Mouse (Mus musculus) regulatory T cell (primary cell): ENCODE data around the gene D1Pas1.

Experiments used
- in situ Hi-C: fragments of 300-600 bp; cut with MboI, MseI; formaldehyde crosslinking; loops from one replicate; pipeline ENCODE4 v1.15.1; 2025; ENCODE audit warnings: high pct_unique_total_duplicates

The D1Pas1 gene

DNA sequence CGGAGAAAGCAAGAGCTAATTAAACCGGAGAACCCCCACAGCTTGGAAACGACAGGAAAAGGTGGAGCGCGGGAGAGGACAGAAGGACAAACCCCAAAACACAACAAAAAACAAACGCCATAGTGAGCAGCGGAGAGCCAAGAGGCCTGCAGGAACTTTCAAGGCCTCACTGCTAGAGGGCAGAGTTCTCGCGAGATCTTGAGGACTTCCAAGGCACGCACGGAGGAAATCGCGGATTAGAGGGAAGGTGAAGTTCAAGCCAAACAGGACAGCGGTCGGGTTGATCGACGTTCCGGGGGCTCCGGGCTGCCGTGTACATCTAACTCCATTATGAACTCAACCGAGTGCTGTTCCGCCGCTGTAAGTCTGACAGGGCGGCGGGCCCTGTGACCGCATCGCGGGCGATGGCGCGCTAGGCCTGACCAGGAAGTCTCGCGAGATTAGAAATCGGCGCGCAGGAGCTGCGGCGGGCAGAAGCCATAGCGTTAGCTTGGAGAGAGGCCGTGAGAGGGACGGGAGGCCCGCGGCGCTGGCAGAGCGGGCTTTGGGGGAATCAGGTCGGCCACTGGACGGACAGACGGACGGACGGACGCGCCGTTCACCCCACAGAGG, at the start of gene D1Pas1:
TSS of gene D1Pas1 (plus strand) at position 216 of the 612 bp plus-strand sequence.
- in situ Hi-C loops, result no loop called here

DNA sequence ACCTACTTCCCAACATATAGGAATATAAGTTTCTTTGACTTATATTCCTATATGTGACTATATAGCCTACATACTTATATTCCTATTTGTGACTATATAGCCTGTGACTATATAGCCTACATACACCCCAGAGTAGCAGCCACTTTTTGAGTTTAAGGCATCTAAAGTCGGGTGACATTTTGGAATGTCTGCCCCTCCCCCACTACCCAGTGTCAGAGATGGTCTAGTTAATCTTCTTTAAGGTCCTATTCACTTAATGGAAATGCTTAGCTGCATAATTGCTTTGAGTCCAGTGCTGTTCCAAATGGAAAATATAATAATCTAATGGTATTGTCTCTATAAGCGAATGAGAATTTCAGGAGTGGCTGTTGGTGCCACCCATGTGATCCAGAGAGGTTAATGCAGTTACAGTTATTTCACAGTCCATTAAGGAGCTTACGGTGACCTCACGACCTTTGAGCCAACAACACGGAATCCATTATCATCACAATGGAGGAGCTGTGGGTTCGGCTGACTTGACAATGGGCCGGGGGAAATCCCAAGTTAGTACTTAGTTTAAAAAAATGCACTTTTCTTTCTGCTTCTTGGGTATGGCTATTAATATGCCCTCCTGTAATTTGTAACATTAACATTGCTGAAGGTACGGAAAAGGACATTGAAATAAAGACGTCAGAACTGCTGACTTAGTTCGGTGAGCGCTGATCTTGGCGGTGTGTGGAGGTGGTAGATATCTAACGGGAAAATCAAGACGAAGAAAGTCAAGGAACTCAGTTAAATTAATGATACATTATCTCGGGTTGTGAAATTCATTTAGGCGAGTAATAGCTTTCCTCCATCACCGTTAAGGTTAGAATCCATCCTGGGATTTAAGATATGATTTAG, 44.5 kb upstream of the D1Pas1 start:
- in situ Hi-C loops, result no loop called here

DNA sequence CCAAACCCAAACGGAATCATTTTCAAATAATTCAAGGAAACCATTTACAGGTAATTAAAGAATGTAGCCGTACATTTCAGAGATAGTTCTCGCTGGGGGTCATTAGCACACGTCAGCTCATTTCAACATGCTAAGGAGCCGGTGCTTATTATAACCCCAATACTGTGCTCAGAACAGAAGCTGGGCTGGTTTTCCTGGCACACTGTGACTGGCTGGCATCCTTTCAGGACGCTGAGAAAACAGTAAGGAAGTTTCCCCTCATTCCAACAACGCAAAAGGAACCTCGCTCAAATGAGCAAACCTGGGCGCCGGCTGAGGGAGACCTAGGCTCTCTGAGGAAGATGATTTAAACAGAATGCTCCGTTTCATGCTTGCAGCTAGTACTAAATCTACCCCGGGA, 43.2 kb upstream of the D1Pas1 start:
- in situ Hi-C loops, result no loop called here

DNA sequence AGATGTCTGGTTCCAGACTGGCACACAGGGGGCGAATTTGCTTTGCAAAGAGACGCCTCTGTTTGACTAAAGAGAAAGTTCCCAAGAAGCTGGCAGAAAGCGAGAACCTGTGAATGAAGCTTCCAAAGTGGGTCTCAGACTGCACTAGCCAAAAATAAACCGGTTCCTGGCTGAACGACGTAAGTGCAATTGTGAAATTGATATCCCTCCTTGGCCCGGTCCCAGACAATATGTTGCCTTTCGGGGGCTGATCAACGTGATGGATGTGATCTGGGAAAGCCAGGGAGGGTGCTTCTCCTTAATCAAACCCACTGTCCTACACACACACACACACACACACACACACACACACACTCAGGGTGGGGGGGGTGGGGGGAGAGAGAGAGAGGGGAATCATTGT, 41.8 kb upstream of the D1Pas1 start:
- in situ Hi-C loops, result no loop called here

DNA sequence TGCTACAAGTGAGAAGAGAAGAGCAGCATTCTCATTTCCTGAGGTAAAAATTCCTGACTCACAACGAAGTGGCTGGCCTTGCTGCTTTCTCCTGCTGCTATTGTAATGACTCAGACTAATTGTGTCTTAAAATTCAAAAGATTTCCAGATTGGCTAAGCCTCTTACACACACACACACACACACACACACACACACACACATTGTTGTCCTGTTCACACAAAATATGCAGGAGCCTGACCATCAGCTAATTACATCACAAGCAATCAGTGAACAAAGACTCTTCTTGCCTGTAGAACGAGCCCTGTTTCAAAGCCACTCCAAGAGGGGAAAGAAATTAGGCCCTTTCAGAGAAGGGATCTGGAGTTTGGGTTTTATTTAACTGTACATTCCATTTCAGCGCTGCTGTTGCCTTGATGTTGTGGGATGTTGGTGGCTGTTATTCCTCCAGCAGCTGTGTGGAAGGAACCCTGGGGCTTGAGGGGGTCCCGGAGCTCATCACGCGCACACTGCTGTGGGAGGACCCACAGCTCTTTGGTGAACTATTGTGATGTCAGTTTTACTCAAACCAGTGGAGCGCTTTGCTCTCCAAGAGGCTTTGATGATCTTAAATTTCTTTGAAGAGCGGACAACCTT, 40.8 kb upstream of the D1Pas1 start:
- in situ Hi-C loops, result no loop called here

DNA sequence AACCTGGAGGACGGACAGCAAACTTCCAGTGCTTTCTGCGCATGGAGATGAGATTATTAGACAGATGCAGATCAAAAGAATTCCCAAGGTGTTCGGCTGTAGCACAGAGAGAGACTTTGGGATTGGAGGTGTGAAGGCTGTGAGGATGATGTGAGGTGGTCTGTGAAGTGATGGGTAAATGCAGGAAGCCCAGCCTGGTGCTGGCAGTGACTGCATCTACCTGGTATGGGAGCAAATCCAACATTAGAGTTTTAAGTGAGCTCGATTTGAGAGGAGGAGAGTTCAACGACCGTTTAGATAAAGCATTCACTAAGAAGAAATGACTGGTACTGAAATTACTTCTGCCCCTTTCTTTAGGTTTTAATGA, 40.3 kb upstream of the D1Pas1 start:
- in situ Hi-C loops, result no loop called here

DNA sequence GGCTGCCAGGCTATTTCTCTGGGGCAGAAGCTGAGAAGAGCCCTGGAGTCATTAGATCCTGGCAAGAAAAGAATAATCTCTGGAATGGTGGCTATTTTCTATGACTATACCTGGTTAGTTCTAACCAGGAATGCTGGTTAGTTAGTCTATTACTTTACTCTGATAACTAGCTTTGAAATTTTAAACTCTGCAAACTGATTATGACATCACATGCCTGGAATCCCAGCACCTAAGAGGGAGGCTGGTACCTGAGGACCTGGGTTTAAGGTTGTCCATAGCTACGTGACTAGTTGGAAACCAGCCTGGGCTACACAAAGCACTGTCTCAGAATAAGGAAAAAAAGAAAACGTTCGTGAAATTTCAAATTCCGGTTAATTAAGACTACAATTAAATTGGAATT, 39.7 kb upstream of the D1Pas1 start:
- in situ Hi-C loops, result no loop called here

DNA sequence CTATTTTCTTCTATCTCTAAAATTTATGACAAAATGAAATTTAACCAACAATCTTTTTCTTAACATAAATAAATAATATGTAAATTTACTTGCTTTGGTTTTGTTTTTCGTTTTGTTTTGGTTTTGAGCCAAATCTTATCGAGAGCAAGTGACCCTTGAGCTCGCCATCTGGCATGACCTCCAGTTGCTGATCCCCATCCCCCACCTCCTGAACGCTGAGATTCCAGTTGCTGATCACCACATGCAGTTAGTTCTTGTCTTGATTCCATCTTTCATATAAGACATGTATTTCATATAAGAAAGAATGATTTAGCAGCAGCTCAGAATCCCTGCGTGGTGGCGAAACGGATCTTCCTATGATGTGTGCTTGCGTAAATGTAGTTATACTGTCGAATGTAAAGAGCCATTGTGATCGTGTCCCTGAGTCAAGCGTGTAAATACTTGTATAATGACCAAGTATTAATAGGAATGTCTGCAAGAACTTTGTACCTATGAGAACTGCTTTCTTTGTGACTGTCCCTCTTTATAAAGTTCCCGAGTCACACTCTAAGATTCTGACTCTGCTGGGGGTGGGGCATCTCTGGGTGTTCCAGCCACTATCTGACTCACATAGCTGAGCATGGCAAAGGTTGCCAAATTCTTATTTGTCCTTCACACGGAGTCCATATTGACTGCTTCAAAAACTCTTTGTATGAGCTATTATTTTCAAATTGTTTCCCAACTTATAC, 36.9 kb upstream of the D1Pas1 start:
- in situ Hi-C loops, result no loop called here

DNA sequence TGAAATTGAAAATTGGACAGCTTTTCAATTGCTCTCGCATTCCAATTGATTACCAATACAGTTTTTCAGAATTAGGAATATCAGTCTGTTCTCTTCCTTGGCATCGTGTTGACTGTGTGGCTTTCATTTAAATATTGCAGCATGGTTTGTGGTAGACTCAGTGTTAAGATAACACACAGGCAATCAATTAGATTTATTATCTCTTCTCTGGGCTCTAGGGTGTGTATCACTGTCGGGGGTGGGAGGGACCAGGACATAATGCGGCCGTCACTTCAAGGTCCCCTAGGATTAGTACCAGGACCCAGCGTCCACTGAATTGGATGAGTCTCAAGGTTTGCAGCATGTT, 36.4 kb upstream of the D1Pas1 start:
- in situ Hi-C loops, result no loop called here

DNA sequence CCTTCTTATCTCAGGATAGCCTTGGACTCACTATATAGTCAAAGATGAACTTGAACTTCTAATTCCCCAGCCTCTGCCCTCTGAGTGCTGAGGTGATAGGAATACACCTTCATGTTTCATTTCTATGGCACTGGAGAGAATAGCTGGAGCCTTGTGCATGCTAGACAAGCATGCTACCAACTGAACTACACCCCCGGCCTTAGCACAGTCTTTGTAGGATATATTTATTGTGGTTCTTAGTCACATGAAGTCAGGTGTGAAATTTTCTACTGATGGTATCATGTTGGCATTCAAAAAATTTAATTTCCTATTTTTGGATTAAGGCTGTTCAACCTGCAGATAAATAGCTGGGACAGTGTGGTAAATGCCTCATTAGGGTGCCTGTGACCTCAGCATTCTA, 33.0 kb upstream of the D1Pas1 start:
- in situ Hi-C loops, result no loop called here

DNA sequence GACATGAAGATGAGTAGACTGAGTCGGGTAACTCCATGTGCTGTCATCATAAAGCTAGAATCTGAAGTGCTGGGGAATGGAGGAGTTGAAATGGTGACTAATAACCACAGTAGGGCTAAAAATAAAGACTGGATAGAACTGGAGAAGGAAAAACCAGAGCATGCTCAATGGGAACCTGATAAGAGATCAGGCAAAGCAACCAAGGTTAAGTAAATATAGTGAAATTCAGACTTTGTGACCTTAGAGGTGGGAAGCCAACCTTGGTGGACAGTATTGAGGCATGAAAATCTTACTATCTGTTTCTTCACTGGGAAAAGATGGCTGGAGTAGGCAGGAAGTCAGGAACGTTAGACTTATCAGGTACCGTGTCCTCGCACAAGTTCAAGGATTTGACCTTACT, 14.8 kb upstream of the D1Pas1 start:
- in situ Hi-C loops, result no loop called here

DNA sequence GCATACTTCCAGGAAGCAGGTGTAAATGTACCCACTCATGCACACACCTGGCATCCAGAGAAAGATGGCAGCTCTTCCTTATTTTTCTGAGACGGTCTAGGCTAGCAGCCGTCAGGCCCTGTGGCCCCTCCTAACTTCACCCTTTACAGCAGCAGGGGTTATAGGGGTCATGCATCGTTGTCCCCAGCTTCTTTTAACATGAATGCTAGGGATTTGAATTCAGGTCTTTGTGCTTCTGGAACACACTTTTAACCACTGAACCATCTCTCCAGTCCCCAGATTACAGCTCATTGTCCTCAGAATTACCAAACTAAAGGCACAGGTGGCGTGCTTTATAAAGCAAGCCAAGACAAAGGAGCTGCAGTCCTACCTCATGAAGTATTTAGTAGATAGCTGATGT, 12.6 kb upstream of the D1Pas1 start:
- in situ Hi-C loops, result no loop called here

DNA sequence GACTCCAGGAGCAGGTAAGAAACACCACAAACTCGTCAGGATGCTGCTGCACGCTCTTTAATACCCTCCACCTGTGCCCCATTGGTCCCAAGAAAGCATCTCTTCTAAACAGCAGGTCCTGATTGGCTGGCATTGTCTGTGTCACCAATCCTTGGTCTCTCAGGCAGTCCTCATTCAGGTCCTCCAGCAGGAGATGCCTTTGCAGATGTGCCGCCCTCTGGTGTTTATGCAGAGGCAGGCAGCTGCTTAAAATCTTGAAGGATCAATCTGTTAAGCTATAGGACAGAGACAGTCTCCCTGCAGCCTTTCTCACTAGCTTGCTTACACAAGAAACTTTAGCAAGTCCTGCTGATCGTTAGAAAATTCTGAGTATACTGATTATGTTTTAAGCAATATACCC, 7.8 kb upstream of the D1Pas1 start:
- in situ Hi-C loops, result no loop called here

DNA sequence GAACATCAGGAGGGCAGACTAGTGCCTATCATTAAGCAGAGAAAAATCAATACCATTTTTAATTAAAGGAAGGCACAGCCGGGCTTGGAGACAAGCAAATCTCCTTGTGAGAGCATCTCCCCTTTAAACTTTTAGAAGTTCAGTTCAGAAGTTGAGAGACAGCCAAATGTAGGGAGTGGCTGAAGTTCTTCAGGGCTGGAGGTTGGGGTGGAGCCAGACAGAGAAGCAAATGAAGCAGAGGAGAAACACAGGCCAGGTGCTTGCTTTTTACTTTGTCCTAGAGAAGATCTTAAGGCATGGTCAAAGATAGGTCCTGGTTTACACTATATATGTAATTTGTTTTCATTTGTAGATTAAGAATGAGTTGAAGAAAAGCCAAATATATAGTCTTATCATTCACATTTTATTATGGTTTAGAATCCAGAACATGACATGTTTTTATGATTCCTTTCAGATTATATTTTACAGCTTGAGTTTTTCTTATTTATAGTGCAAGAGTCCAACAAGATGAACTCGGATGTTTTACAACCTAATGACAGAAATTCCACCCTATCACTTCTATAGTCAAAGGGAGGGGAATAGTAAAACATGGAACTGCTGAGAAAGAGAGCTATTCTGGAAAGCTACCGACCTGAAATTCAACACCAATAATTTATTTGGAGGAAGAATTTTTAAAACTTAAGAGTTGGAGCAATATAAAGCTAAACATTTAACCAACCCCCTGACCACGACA, 2.9 kb upstream of the D1Pas1 start:
- in situ Hi-C loops, result no loop called here

DNA sequence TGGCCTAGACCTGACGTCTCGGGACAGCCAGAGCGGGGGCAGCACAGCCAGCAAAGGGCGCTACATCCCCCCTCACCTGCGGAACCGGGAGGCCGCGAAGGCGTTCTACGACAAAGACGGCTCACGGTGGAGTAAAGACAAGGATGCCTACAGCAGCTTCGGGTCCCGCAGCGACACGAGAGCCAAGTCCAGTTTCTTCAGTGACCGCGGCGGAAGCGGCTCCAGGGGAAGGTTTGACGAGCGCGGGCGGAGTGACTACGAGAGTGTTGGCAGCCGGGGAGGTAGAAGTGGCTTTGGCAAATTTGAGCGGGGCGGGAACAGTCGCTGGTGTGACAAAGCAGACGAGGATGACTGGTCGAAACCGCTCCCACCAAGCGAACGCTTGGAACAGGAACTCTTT, 710 bp downstream of the D1Pas1 start:
- in situ Hi-C loops, result no loop called here

DNA sequence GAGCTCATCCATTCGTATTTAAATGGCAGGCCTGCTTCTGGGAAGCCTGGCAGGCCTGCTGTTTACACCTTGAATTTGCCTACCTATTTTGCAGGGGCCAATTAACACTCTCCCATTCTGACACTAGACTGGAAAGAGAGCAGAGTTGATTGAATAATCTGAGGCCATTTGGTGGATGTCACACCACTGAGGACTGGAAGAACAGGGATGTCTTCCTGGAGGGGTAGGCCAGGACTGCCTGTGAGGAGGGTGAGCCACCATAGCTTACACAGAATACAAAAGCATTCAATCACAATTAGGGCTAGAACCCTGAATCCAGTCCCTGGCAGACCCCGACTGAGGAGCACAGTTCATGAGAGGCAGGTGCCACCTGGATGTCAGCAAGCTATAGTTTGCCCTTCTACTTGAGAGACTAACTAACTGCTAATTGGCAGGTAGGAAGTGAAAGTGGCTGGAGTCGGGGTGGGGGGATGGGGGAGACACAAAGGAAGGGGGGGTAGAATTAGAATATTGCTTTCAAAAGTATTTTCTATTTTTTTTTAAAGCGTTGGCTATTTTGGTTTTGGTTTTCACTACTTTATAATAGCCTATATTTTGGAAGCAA, 9.8 kb downstream of the D1Pas1 start:
- in situ Hi-C loops, result no loop called here

DNA sequence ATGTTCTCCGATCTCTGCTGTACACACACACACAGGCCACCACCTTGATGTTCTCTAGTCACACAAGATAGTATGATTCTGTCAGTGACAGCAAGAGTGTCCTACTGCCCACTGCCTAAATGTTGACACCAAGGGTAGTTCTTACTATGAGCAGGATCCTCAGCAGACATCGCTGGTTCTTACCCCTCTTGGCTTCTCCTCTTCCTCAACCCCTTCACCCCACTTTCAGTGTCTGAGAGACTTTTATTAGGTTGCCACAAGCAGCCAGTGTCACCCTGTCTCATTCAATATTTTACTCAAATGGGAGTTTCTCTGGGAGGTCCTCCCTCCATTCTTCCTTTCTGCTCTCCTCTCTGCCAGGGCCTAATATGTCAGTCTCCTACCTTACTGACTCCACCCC, 10.6 kb downstream of the D1Pas1 start:
- in situ Hi-C loops, result no loop called here

DNA sequence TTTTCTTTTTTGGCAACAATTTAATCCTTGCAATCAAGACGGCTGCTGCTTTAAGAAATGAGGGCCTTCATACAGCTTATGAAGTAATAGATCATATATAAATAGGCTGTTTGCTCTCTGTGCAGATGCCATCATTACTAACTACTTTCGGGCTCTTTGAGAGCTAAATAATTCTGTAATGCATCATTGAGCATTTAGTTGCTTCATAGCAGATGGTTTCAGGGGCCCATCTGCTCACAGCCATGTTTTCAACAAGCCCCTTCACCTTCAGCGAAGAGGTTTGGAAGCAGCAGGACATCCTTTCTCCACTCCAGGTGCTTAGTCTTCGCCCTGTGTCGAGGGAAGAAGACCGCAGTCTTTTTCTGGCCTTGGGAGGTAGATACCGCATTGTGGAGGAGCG, 12.2 kb downstream of the D1Pas1 start:
- in situ Hi-C loops, result no loop called here

DNA sequence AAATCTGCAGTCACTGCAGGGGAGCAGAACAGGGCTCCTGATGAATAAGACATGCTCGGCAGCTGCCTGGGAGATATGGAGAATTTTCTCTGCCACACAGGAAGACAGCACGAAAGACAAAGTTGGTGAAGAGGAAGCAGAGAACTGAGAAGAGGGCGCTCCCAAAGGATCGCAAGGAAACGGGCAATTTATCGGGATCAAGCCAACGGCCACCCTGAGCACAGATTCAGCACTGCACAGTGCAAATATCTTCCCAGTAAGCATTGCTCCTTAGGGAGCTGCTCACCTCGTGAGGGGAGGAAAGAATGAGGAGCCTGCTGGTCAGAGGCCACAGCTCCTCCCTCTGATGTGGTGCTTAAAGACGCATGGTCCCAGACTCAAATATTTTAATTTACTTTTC, 13.3 kb downstream of the D1Pas1 start:
- in situ Hi-C loops, result no loop called here

DNA sequence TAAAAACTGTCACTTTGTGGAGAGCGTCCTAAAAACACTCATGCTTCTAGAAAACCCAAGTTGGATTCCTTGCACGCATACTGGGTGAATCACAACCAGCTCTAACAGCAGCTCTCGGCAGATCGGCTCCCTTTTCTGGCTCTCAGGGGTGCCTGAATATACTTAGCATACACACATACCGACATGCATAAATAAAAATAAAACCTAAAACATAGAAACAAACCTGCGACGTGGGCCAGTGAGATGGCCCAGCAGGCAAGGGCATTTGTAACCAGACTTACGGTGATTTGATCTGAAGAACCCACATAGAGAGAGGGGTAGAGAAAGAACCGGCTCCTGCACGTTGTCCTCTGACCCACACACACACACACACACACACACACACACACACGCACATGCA, 17.9 kb downstream of the D1Pas1 start:
- in situ Hi-C loops, result no loop called here

DNA sequence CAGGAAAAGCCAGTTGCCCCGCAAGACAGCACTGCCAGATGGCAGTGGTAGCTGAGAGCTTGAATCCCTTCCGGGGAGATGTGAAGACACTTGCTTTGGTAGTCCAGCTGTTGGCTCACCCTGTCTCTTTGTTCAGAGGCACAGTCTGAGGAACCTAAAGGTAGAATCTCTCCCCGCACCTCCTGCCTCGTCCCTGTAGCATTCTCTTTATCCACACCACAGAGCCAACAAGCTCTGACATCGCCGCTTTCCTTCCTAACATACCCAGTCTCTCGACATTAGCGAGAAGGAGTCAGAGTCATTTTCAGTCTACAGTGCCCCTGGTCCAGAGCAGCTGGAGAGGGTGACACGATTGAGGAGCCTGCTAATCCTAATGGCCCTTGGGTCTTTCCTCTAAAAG, 18.9 kb downstream of the D1Pas1 start:
- in situ Hi-C loops, result no loop called here
